Mouse (Mus musculus) testis, adult 2 months (tissue): Measurements from ENCODE around the gene Cnot3. TPM values are rescaled to one million over a fixed set of nuclear protein-coding genes. Genes with fewer than 3 reads are reported as not detected.

Experiments
- H3K27ac ChIP-seq: fragments of 200-500 bp; 2 replicates; pipeline ENCODE4 v1.5.1; 2012; ENCODE audit warnings: low read depth, low read length; ENCODE audit not compliant: control insufficient read depth, insufficient read depth
- H3K27me3 ChIP-seq: fragments of 200-500 bp; 2 replicates; pipeline ENCODE4 v1.6.1; 2012; ENCODE audit warnings: mild to moderate bottlenecking, low read length, moderate library complexity; ENCODE audit not compliant: control insufficient read depth, insufficient read depth
- H3K36me3 ChIP-seq: fragments of 200-500 bp; 2 replicates; pipeline ENCODE4 v1.6.1; 2012; ENCODE audit warnings: mild to moderate bottlenecking, low read length; ENCODE audit not compliant: control insufficient read depth, insufficient read depth
- H3K4me1 ChIP-seq: fragments of 200-500 bp; 2 replicates; pipeline ENCODE4 v1.6.1; 2012; ENCODE audit warnings: low read length; ENCODE audit not compliant: control insufficient read depth, insufficient read depth
- H3K4me3 ChIP-seq: fragments of 200-500 bp; 2 replicates; pipeline ENCODE4 v1.5.1; 2012; ENCODE audit warnings: low read depth, mild to moderate bottlenecking, low read length, moderate library complexity, mixed read lengths; ENCODE audit not compliant: control insufficient read depth
- CTCF ChIP-seq: fragments of 200-500 bp; IDR thresholded peaks from 2 replicates; pipeline ENCODE4 v1.5.1; 2012; ENCODE audit warnings: low read depth, mild to moderate bottlenecking, inconsistent platforms, low read length, moderate library complexity; ENCODE audit not compliant: control insufficient read depth, insufficient read depth, insufficient replicate concordance
- POLR2A ChIP-seq: fragments of 200-500 bp; IDR thresholded peaks from 2 replicates; pipeline ENCODE4 v1.6.1; 2012; ENCODE audit warnings: low read depth, mild to moderate bottlenecking, inconsistent platforms, low read length, moderate library complexity; ENCODE audit not compliant: control insufficient read depth
- polyA plus RNA-seq: library from polyadenylated mRNA; depleted of rRNA; stranded (reverse); fragments of >200 nt; gene quantifications from 2 replicates; pipeline ENCODE4 v1.2.3, GENCODE M21; 2012

Cnot3 gene
- polyA plus RNA-seq, 1 experiment: 26.3 TPM

- H3K4me1 ChIP-seq: peaks cover 8% of the 10 kb centered on the region
- H3K27ac ChIP-seq: no peak overlapping the region
- H3K27me3 ChIP-seq: no peaks in the 10 kb centered on the region
- no peak for TF ChIP-seq CTCF
- TF ChIP-seq POLR2A: no peak
- no peaks in the 10 kb centered on the region for H3K36me3 ChIP-seq
- H3K4me3 ChIP-seq: no peak overlapping the region
Observed at GRCm38 (mm10) chr7:3675228-3675548, 30.1 kb downstream of the Cnot3 start.

GRCm38 (mm10) chr7:3676371-3676770 is 31.3 kb downstream of the Cnot3 start:
- Histone ChIP-seq H3K4me1 (peaks cover 4% of the 10 kb centered on the region), H3K36me3 (no peaks in the 10 kb centered on the region), H3K4me3 (no peak overlapping the region), H3K27ac (no peak overlapping the region), H3K27me3 (no peaks in the 10 kb centered on the region)
- no peak for TF ChIP-seq CTCF
- TF ChIP-seq POLR2A: no peak

GRCm38 (mm10) chr7:3677342-3677741 is 32.3 kb downstream of the Cnot3 start, which contains the start of gene Tmc4:
Tmc4 (minus strand) TSS chr7:3677553.
- no peak within 1 kb of the TSS for H3K4me3 ChIP-seq
- no peaks in the 10 kb centered on the region for H3K36me3 ChIP-seq
- TF ChIP-seq CTCF (no peak), POLR2A (no peak)
- H3K4me1 ChIP-seq: no peaks in the 10 kb centered on the region
- no peaks in the 10 kb centered on the region for H3K27me3 ChIP-seq
- no peak within 1 kb of the TSS for H3K27ac ChIP-seq

DNA sequence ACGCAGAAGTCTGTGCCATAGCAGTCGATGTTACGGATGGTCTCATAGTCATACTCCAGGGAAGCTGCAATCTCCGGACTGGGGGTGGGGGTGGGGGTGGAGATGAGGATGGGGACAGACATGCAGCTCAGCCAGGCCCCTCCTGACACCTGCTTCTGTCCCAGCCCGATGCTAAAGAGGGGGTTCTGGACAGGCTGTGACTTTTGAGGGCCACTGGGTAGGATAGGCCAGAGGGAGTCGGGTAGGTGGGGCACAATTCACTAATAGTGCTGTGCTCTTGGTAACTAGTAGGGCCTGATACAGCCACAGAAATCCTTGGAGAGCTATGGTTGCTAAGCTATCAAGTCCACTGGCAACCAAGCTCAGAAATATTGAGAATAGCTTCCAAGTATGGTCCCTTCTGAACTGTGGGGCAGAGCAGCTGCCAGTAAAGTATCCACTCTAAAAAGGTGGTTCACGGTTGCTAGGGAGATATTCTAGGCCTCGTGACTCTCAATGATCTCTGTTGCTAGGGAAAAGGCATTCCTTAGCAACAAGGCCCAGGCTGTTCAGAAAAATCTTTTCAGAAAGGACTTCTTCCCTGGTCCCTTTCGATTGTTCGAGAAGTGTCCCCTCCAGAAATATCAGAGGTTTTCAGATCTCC is 39.0 kb downstream of the Cnot3 start:
- Histone ChIP-seq H3K4me1 (peaks cover 6% of the 10 kb centered on the region), H3K27me3 (no peaks in the 10 kb centered on the region), H3K4me3 (peak overlapping the region; percentile 27; the same call in 1 of the 2 replicates), H3K27ac (no peak overlapping the region), H3K36me3 (no peaks in the 10 kb centered on the region)
- TF ChIP-seq POLR2A (no peak), CTCF (no peak)

- TF ChIP-seq CTCF: no peak
- TF ChIP-seq POLR2A: no peak
- H3K36me3 ChIP-seq: no peaks in the 10 kb centered on the region
- peaks cover 6% of the 10 kb centered on the region for H3K4me1 ChIP-seq
- H3K4me3 ChIP-seq: no peak overlapping the region
- H3K27me3 ChIP-seq: no peaks in the 10 kb centered on the region
- no peak overlapping the region for H3K27ac ChIP-seq
Observed at GRCm38 (mm10) chr7:3684698-3685097, 39.6 kb downstream of the Cnot3 start.

DNA sequence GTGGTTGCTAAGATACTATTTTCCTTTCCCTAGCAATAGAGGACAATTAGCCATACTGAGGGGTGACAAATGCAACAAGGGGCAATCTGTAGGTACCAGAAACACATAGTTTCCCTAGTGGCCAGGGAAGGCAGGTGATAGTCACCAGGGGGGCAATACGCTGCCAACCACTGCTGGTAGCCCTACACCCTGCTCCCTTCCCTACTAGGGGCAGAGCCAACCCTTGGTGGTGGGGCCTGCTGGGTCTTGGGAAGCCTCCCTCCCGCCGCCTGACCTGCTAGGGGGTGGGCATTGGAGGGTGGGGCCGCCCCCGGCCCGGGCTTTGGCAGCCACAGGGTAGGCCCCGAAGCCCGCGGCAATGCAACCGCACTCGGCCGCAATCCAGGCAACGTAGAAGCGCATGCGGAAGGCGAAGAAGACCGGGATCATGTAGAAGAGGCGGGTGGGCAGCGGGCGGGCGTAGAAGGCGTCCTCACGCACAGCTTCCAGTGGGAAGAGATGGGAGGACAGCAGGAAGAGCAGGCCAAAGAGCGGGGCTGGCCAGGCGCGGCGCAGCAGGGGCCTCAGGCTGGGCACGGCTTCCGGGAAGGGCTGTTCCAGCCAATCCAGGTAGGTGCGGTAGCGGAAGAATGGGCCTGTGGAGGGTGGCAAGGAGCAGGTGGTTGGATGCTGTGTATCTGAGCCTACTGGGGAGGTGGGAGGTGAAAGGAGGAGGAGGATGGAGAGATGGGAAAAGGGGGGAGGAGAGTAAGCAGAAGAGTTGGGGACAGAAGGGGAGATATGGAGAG is 40.5 kb downstream of the Cnot3 start:
- H3K4me1 ChIP-seq: peaks cover 6% of the 10 kb centered on the region
- H3K36me3 ChIP-seq: no peaks in the 10 kb centered on the region
- H3K27me3 ChIP-seq: no peaks in the 10 kb centered on the region
- TF ChIP-seq CTCF (no peak), POLR2A (no peak)
- no peak overlapping the region for H3K27ac ChIP-seq
- H3K4me3 ChIP-seq: peak overlapping the region; percentile 3

GRCm38 (mm10) chr7:3691919-3692318 is 46.9 kb downstream of the Cnot3 start:
- H3K27me3 ChIP-seq: no peaks in the 10 kb centered on the region
- H3K36me3 ChIP-seq: no peaks in the 10 kb centered on the region
- H3K4me1 ChIP-seq: peaks cover 21% of the 10 kb centered on the region
- TF ChIP-seq POLR2A: no peak
- TF ChIP-seq CTCF: no peak
- no peak overlapping the region for H3K27ac ChIP-seq
- H3K4me3 ChIP-seq: peak overlapping the region; percentile 87
